Mouse (Mus musculus): ENCODE measurements around the gene Nsfl1c. TPM values are rescaled to one million over a fixed set of nuclear protein-coding genes. Genes with fewer than 3 reads are reported as not detected.
"Not testable (repeated sequence)": the region's sequence is repeated elsewhere in the genome, so short reads cannot be mapped to it uniquely, and the experiment has no call there.

Nsfl1c gene
- polyA plus RNA-seq (2015; fragmentation: Nextera tagmentation; extraction: Ambion mirVana), result 291 and 304 TPM in 2 replicates

DNA sequence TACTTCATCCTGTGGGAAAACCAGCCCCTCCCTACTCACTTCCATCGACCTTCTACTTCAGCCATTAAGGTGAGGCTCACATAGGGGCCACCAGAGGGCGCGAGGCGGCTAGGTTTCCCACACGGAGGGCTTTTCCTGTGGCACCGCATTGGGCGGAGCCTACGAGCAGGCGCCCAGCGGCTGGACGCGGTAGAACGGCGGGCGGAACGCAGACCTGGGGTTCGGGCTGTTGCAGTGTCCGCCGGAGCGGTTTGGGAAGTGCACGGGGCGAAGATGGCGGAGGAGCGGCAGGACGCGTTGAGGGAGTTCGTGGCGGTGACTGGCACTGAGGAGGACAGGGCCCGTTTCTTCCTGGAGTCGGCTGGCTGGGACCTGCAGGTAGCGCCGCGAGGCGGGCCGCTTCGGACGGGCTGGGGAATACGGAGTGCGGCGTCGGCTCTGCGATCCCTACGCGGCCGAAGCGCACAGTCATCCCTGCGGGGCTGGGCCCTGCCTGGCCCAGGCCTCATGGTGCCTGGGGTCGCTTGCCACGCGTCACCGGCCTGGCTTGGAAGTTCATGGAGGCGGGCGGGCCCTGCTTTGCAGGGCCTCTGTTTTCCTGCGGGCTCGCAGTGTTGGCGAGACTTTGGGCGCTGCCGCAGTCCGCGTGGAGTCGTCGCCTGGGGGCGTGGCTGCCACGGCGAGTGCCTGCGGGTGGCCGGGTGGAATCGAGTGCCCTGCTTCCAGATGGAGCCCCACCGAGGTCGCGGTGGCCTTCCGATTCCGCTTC, at the start of gene Nsfl1c:
Gene Nsfl1c (plus strand): TSS at position 148 of the 769 bp plus-strand sequence.
- Histone ChIP-seq H3K27ac (ENCODE audit: low read length) (peak within 1 kb of the TSS; percentile 74), H3K9ac (ENCODE audit: low read depth, low read length) (peak within 1 kb of the TSS; percentile 93), H3K4me2 (ENCODE audit: low read length) (peak within 1 kb of the TSS; percentile 87), H3K27me3 (ENCODE audit: control insufficient read depth, insufficient read depth, low read depth, low read length) (no peaks in the 10 kb centered on the region), H3K36me3 (ENCODE audit: control insufficient read depth, insufficient read depth, low read length) (peaks cover 3% of the 10 kb centered on the region; the same call in 1 of the 2 replicates), H3K9me3 (replicated peaks; ENCODE audit: control insufficient read depth, low read length, poor library complexity, severe bottlenecking) (no peaks in the 10 kb centered on the region), H3K4me1 (ENCODE audit: control insufficient read depth, insufficient read depth, low read length) (peaks cover 21% of the 10 kb centered on the region), H3K4me3 (ENCODE audit: low read depth, low read length) (peak within 1 kb of the TSS; percentile 94)
- WGBS, result 0% methylated on average over 73 of the region's 73 CpGs
- ATAC-seq, result peak; percentile 100

DNA sequence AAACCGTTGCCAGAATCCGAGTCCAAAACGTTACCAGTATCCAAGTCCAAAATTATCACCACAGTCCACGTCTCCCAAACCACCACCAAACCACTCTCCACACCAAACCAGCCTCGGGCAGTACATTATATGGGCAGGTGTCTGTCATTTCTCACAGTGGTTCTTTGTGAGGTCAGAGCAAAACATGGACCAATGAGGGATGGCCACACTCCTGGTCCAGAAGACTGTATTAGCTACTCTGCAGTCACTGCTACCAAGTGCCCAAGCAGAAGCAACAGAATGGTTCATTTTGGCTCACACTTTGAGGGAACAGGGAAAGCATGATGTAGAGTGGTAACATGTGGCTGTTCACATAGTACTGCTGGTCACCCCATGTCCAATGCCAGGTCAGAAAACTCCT, 17.9 kb upstream of the Nsfl1c start, which contains the start of gene 4921509C19Rik:
Gene 4921509C19Rik (minus strand): TSS at position 101 of the 400 bp plus-strand sequence.
- not testable (repeated sequence) for H3K4me1 ChIP-seq (ENCODE audit: control insufficient read depth, insufficient read depth, low read length); H3K4me2 ChIP-seq (ENCODE audit: low read length); H3K36me3 ChIP-seq (ENCODE audit: control insufficient read depth, insufficient read depth, low read length); H3K9ac ChIP-seq (ENCODE audit: low read depth, low read length); H3K27ac ChIP-seq (ENCODE audit: low read length); ATAC-seq; H3K4me3 ChIP-seq (ENCODE audit: low read depth, low read length); H3K27me3 ChIP-seq (ENCODE audit: control insufficient read depth, insufficient read depth, low read depth, low read length); H3K9me3 ChIP-seq (replicated peaks; ENCODE audit: control insufficient read depth, low read length, poor library complexity, severe bottlenecking)
- 81% methylated on average over 5 of the region's 5 CpGs for WGBS

DNA sequence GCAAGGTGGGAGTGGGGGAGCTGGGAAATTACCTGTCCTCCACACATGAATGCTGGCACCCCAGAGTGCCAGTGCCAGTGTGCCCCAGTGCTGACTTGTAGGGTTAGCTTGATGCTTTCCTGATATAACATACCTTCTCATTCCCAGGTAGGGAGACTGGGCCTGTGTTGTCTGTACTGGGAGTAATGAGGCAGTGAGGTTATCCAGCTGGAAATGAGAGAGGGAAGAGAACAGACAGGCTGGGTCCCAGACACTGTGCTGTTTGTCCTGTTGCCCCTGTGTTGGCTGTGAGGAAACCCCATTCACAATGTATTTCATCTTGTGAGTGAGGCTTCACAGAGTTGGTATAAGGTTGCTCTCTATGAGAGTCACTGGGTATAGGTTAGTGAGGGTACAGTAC, 7.5 kb upstream of the Nsfl1c start:
- H3K9me3 ChIP-seq (replicated peaks; ENCODE audit: control insufficient read depth, low read length, poor library complexity, severe bottlenecking), result no peaks in the 10 kb centered on the region
- H3K9ac ChIP-seq (ENCODE audit: low read depth, low read length), result no peak overlapping the region
- no peak overlapping the region for H3K4me2 ChIP-seq (ENCODE audit: low read length)
- ATAC-seq, result no peak
- no peaks in the 10 kb centered on the region for H3K27me3 ChIP-seq (ENCODE audit: control insufficient read depth, insufficient read depth, low read depth, low read length)
- H3K4me3 ChIP-seq (ENCODE audit: low read depth, low read length), result no peak overlapping the region
- H3K4me1 ChIP-seq (ENCODE audit: control insufficient read depth, insufficient read depth, low read length), result no peaks in the 10 kb centered on the region
- no peaks in the 10 kb centered on the region for H3K36me3 ChIP-seq (ENCODE audit: control insufficient read depth, insufficient read depth, low read length)
- no peak overlapping the region for H3K27ac ChIP-seq (ENCODE audit: low read length)

DNA sequence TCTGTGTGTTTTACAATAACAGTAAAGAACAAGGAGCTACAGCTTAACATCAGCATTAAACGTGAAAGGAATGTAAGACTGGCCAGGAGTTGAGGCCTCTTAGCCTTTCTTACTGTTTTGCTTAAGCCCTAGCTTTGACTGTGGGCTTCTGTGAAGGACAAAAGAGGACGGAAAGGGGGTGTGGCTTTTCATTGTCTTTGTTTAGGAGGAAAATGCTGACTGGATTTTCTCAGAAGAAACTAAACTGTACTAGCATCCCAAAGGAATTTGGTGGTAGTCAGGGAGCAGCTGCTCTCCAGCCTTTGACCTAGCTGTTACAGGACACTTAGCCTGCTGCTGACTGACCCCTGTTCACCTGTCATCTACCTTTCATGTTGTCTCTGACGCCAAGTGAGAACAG, 4.4 kb downstream of the Nsfl1c start:
- 41% methylated on average over 3 of the region's 3 CpGs for WGBS
- Histone ChIP-seq H3K4me2 (ENCODE audit: low read length) (no peak overlapping the region), H3K27me3 (ENCODE audit: control insufficient read depth, insufficient read depth, low read depth, low read length) (no peaks in the 10 kb centered on the region), H3K4me3 (ENCODE audit: low read depth, low read length) (no peak overlapping the region), H3K9ac (ENCODE audit: low read depth, low read length) (no peak overlapping the region), H3K36me3 (ENCODE audit: control insufficient read depth, insufficient read depth, low read length) (peaks cover 8% of the 10 kb centered on the region), H3K27ac (ENCODE audit: low read length) (no peak overlapping the region), H3K4me1 (ENCODE audit: control insufficient read depth, insufficient read depth, low read length) (peaks cover 21% of the 10 kb centered on the region), H3K9me3 (replicated peaks; ENCODE audit: control insufficient read depth, low read length, poor library complexity, severe bottlenecking) (no peaks in the 10 kb centered on the region)
- no peak for ATAC-seq

DNA sequence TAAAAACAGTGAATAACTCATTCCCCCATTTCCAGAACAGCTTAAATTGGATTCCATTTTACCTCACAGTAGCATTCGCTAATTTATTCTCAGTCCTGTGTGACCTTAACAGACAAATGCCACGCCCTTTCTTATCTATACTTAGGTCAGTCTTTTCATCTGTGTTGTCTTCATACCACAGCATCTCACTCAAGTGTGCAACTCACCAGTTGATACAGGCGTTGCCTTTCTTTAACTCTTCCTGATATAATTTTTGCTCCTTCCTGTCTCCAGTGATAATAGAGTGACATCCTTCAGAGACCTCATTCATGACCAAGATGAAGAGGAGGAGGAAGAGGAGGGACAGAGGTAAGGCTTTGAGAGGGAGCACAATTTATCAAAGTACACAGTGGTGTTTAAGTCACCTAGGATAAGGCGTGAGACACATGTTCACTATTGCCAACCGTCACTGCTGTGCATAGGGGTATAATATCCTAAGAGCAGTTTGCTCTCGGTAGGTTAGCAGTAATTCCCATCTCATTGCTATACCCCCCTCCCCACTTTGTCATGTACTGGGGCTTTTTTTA, 6.5 kb downstream of the Nsfl1c start:
- 94% methylated on average over 6 of the region's 6 CpGs for WGBS
- no peaks in the 10 kb centered on the region for H3K9me3 ChIP-seq (replicated peaks; ENCODE audit: control insufficient read depth, low read length, poor library complexity, severe bottlenecking)
- H3K27ac ChIP-seq (ENCODE audit: low read length), result no peak overlapping the region
- H3K4me3 ChIP-seq (ENCODE audit: low read depth, low read length), result no peak overlapping the region
- no peak for ATAC-seq
- no peak overlapping the region for H3K9ac ChIP-seq (ENCODE audit: low read depth, low read length)
- no peaks in the 10 kb centered on the region for H3K27me3 ChIP-seq (ENCODE audit: control insufficient read depth, insufficient read depth, low read depth, low read length)
- H3K4me1 ChIP-seq (ENCODE audit: control insufficient read depth, insufficient read depth, low read length), result peaks cover 13% of the 10 kb centered on the region
- no peak overlapping the region for H3K4me2 ChIP-seq (ENCODE audit: low read length)
- H3K36me3 ChIP-seq (ENCODE audit: control insufficient read depth, insufficient read depth, low read length), result peaks cover 18% of the 10 kb centered on the region

DNA sequence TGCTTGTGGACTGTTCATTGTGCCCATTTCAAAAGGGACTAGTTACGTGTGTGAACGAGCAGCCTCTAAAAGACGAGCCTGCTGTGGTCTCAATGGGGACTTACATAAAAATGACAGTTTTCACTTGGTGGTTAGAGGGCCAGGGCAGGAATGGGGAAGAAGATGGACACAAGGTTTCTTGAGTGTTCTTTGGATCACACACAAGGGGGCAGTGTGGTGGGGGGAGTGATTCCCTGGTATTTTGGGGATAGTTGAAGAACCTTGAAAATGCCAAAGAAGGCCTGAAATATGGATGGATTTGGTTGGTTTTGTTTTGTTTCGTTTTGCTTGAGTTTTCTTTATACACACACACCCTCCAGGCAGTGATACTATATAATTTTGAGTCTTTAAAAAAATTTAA, 10.2 kb downstream of the Nsfl1c start:
- WGBS, result 87% methylated on average over 4 of the region's 4 CpGs
- no peak for ATAC-seq
- no peak overlapping the region for H3K27ac ChIP-seq (ENCODE audit: low read length)

DNA sequence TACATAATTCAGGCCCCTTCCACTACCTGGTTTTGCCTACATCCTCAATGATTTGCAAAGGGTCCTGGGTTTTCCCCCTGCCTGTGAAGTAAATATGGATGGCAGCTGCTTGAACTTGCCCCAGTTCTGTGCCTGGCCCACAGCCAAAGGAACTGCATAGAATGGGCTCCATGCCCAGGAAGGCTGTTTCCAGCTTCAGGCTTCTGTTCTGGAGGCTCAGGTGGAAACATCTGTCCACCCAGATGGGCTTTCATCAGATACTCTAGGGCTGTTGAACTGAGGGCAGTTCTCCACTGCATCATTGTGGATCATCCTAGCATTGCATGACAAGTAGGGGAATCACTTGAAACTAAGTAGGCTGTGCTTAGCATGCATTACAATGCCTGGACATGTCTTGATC, 18.2 kb downstream of the Nsfl1c start:
- Histone ChIP-seq H3K27me3 (ENCODE audit: control insufficient read depth, insufficient read depth, low read depth, low read length) (no peaks in the 10 kb centered on the region), H3K9ac (ENCODE audit: low read depth, low read length) (no peak overlapping the region), H3K36me3 (ENCODE audit: control insufficient read depth, insufficient read depth, low read length) (peaks cover 60% of the 10 kb centered on the region), H3K4me2 (ENCODE audit: low read length) (no peak overlapping the region), H3K9me3 (replicated peaks; ENCODE audit: control insufficient read depth, low read length, poor library complexity, severe bottlenecking) (no peaks in the 10 kb centered on the region), H3K4me3 (ENCODE audit: low read depth, low read length) (no peak overlapping the region), H3K4me1 (ENCODE audit: control insufficient read depth, insufficient read depth, low read length) (no peaks in the 10 kb centered on the region), H3K27ac (ENCODE audit: low read length) (no peak overlapping the region)
- ATAC-seq, result no peak

More for the DNA sequence above, 10.2 kb downstream of the Nsfl1c start:
- H3K36me3 ChIP-seq (ENCODE audit: control insufficient read depth, insufficient read depth, low read length), result peaks cover 36% of the 10 kb centered on the region
- no peaks in the 10 kb centered on the region for H3K27me3 ChIP-seq (ENCODE audit: control insufficient read depth, insufficient read depth, low read depth, low read length)
- H3K4me3 ChIP-seq (ENCODE audit: low read depth, low read length), result no peak overlapping the region
- H3K4me2 ChIP-seq (ENCODE audit: low read length), result no peak overlapping the region
- H3K9me3 ChIP-seq (replicated peaks; ENCODE audit: control insufficient read depth, low read length, poor library complexity, severe bottlenecking), result no peaks in the 10 kb centered on the region
- H3K9ac ChIP-seq (ENCODE audit: low read depth, low read length), result no peak overlapping the region
- no peaks in the 10 kb centered on the region for H3K4me1 ChIP-seq (ENCODE audit: control insufficient read depth, insufficient read depth, low read length)

DNA sequence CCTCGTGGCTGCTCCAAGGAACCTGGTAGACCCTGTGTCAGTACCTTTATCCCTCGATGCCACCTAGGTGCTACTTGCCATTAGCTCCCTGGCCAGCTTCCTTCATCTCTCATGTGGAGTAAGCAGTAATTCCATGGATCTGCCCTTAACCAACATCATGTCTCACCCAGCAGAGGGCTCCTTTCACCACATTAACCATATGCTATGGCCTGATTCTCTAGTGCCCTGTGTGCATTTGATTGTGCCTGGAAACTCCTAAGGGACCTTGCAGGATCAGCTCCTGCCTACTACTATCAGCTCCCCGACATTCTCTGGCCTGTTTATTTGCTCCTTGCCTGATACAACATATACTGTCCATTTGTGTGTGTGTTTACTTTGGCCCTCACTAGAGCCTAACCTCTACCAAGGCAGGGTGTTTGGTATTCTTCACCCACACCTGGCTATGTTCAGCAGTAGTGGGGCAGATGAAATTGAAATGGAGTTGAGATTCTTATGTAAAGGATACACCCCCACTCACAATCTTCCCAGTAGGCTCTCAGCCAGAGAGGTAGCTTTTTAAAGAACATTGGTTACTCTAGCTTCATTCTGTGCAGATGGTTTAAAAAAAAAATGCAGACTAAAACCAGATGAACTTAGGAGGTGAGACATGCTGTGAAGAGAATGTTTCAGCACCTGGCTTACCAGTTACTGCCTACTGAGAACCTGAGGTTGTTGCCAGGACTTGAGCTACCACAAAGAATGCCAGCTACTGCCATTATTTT, 19.7 kb downstream of the Nsfl1c start:
- Histone ChIP-seq H3K9ac (ENCODE audit: low read depth, low read length) (no peak overlapping the region), H3K4me3 (ENCODE audit: low read depth, low read length) (no peak overlapping the region), H3K27me3 (ENCODE audit: control insufficient read depth, insufficient read depth, low read depth, low read length) (no peaks in the 10 kb centered on the region), H3K27ac (ENCODE audit: low read length) (no peak overlapping the region), H3K4me1 (ENCODE audit: control insufficient read depth, insufficient read depth, low read length) (no peaks in the 10 kb centered on the region), H3K36me3 (ENCODE audit: control insufficient read depth, insufficient read depth, low read length) (peaks cover 58% of the 10 kb centered on the region), H3K9me3 (replicated peaks; ENCODE audit: control insufficient read depth, low read length, poor library complexity, severe bottlenecking) (no peaks in the 10 kb centered on the region), H3K4me2 (ENCODE audit: low read length) (no peak overlapping the region)
- WGBS, result 90% methylated on average over 3 of the region's 3 CpGs
- no peak for ATAC-seq

DNA sequence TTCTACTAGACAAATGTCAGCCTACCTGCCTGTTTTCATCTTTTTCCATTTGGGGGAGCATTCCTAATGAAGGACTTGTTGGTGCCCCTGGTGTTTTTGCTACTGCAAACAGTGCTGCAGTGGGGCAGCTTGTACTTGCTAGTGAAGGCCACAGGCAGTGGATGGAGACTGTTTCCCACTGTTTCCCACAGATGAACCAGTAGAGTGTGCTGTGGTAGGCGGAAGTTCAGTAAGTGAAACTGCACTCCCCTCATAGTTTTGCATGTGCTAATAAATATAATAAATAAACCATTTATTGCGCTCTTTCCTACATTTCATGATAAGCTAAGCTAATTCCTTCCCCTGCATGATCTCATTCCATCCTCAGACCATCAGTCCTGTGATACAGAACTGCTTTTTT, 25.0 kb downstream of the Nsfl1c start:
- Histone ChIP-seq H3K36me3 (ENCODE audit: control insufficient read depth, insufficient read depth, low read length) (peaks cover 30% of the 10 kb centered on the region), H3K9me3 (replicated peaks; ENCODE audit: control insufficient read depth, low read length, poor library complexity, severe bottlenecking) (no peaks in the 10 kb centered on the region), H3K27ac (ENCODE audit: low read length) (no peak overlapping the region), H3K4me1 (ENCODE audit: control insufficient read depth, insufficient read depth, low read length) (no peaks in the 10 kb centered on the region), H3K4me3 (ENCODE audit: low read depth, low read length) (no peak overlapping the region), H3K4me2 (ENCODE audit: low read length) (no peak overlapping the region), H3K9ac (ENCODE audit: low read depth, low read length) (no peak overlapping the region), H3K27me3 (ENCODE audit: control insufficient read depth, insufficient read depth, low read depth, low read length) (no peaks in the 10 kb centered on the region)
- 94% methylated on average over 2 of the region's 2 CpGs for WGBS
- ATAC-seq, result no peak
